Mouse (Mus musculus) E14TG2a.4 (cell line): ENCODE measurements around the gene Rcan3.

Experiments
- CTCF ChIP-seq: conservative IDR thresholded peaks from 2 replicates; pipeline ENCODE4 v1.5.1; 2014; ENCODE audit warnings: low read length
- NANOG ChIP-seq: IDR thresholded peaks from 2 replicates; pipeline ENCODE4 v1.6.1; 2014; ENCODE audit warnings: borderline replicate concordance, low read length, mixed read lengths
- POU5F1 ChIP-seq: IDR thresholded peaks from 2 replicates; pipeline ENCODE4 v1.6.1; 2014; ENCODE audit warnings: low read length, borderline replicate concordance

DNA sequence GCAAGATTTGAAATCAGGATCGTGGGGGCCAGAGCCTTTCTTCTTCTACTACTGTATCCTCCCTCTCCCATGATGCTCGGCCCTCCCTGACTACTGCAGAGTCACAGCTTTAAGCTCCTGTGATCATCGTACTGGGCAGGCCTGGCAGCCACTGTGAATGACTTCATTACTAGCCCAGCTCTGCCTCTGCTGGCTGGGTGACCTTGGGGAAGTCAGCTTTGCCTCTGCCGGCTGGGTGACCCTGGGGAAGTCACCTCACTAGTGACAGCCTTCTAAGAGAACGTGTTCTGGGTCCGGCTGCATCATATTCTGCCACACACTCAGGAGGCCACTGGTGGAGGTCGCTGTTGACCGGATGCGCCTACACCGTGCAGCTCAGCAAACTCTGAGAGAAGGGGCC is 44.2 kb upstream of the Rcan3 start:
- TF ChIP-seq CTCF (no peak), POU5F1 (no peak), NANOG (no peak)
